Mouse (Mus musculus) Muller cell, postnatal 12 days (primary cell): ENCODE results near the gene 4930556J24Rik.
"Not testable (repeated sequence)": the region's sequence is repeated elsewhere in the genome, so short reads cannot be mapped to it uniquely, and the experiment has no call there.

Experiments used
- DNase-seq: peaks from one replicate; pipeline ENCODE4 v3.0.0-alpha.2; 2015; ENCODE audit errors: inconsistent ontology term

The 4930556J24Rik gene

GRCm38 (mm10) chr11:3976678-3977077 lies at the start of gene 4930556J24Rik:
4930556J24Rik (minus strand) TSS chr11:3976778.
- no peak for DNase-seq

GRCm38 (mm10) chr11:4023321-4023720 lies 46.7 kb upstream of the 4930556J24Rik start:
- DNase-seq = no peak

- not testable (repeated sequence) for DNase-seq
Measured at GRCm38 (mm10) chr11:4022111-4022510, 45.5 kb upstream of the 4930556J24Rik start.

GRCm38 (mm10) chr11:4015796-4016195 lies 39.2 kb upstream of the 4930556J24Rik start:
- not testable (repeated sequence) for DNase-seq

- DNase-seq = no peak
Measured at GRCm38 (mm10) chr11:4012616-4013015, 36.0 kb upstream of the 4930556J24Rik start.

GRCm38 (mm10) chr11:4006462-4006861 lies 29.9 kb upstream of the 4930556J24Rik start:
- no peak for DNase-seq

GRCm38 (mm10) chr11:4005220-4005805 lies 28.7 kb upstream of the 4930556J24Rik start:
- no peak for DNase-seq

- DNase-seq = peak; percentile 11
Measured at GRCm38 (mm10) chr11:4001603-4002002, 25.0 kb upstream of the 4930556J24Rik start.

- no peak for DNase-seq
Measured at GRCm38 (mm10) chr11:3999547-3999946, 23.0 kb upstream of the 4930556J24Rik start.

- DNase-seq = no peak
Measured at GRCm38 (mm10) chr11:3997978-3998720, 21.6 kb upstream of the 4930556J24Rik start.

- no peak for DNase-seq
Measured at GRCm38 (mm10) chr11:3996840-3997239, 20.3 kb upstream of the 4930556J24Rik start.

GRCm38 (mm10) chr11:3995511-3995910 lies 18.9 kb upstream of the 4930556J24Rik start:
- no peak for DNase-seq

GRCm38 (mm10) chr11:3993914-3994313 lies 17.3 kb upstream of the 4930556J24Rik start:
- no peak for DNase-seq

- no peak for DNase-seq
Measured at GRCm38 (mm10) chr11:3993132-3993531, 16.6 kb upstream of the 4930556J24Rik start.

- DNase-seq = no peak
Measured at GRCm38 (mm10) chr11:3989748-3990147, 13.2 kb upstream of the 4930556J24Rik start.

GRCm38 (mm10) chr11:3983863-3984745 lies 7.5 kb upstream of the 4930556J24Rik start:
- DNase-seq = no peak

- no peak for DNase-seq
Measured at GRCm38 (mm10) chr11:3983291-3983862, 6.8 kb upstream of the 4930556J24Rik start, which contains the start of gene Gal3st1. Gal3st1 (plus strand) TSS chr11:3983636.

GRCm38 (mm10) chr11:3982275-3983209 lies 6.0 kb upstream of the 4930556J24Rik start:
- DNase-seq = peak; percentile 53

GRCm38 (mm10) chr11:3981536-3981935 lies 5.0 kb upstream of the 4930556J24Rik start:
- DNase-seq = no peak

- DNase-seq = no peak
Measured at GRCm38 (mm10) chr11:3978421-3978820, 1.8 kb upstream of the 4930556J24Rik start.

GRCm38 (mm10) chr11:3974311-3974710 lies 2.3 kb downstream of the 4930556J24Rik start:
- DNase-seq = no peak
